Mouse (Mus musculus) E14TG2a.4 (cell line): ENCODE measurements around the gene Ehbp1l1.

ENCODE experiments used
- H3K27me3 ChIP-seq: 2 replicates; pipeline ENCODE4 v1.6.1; 2014; ENCODE audit warnings: low read length, control low read depth; ENCODE audit not compliant: insufficient read depth
- H3K36me3 ChIP-seq: 2 replicates; pipeline ENCODE4 v1.6.1; 2014; ENCODE audit warnings: low read length, control low read depth; ENCODE audit not compliant: insufficient read depth
- H3K4me1 ChIP-seq: replicated peaks from 2 replicates; pipeline ENCODE4 v1.6.1; 2014; ENCODE audit warnings: low read depth, low read length, control low read depth
- H3K4me3 ChIP-seq: replicated peaks from 2 replicates; pipeline ENCODE4 v1.5.1; 2014; ENCODE audit warnings: mild to moderate bottlenecking, low read length
- H3K9me3 ChIP-seq: 2 replicates; pipeline ENCODE4 v1.6.1; 2014; ENCODE audit warnings: low read length, control low read depth
- CTCF ChIP-seq: conservative IDR thresholded peaks from 2 replicates; pipeline ENCODE4 v1.5.1; 2014; ENCODE audit warnings: low read length
- NANOG ChIP-seq: IDR thresholded peaks from 2 replicates; pipeline ENCODE4 v1.6.1; 2014; ENCODE audit warnings: borderline replicate concordance, low read length, mixed read lengths
- POU5F1 ChIP-seq: IDR thresholded peaks from 2 replicates; pipeline ENCODE4 v1.6.1; 2014; ENCODE audit warnings: low read length, borderline replicate concordance

The Ehbp1l1 gene

GRCm38 (mm10) chr19:5740320-5741317 is 14.5 kb upstream of the Ehbp1l1 start, which contains the start of gene Ltbp3:
Gene Ltbp3 (plus strand): TSS chr19:5740904.
- TF ChIP-seq NANOG (no peak), POU5F1 (no peak), CTCF (no peak)
- H3K9me3 ChIP-seq, result no peaks in the 10 kb centered on the region
- peaks cover 70% of the 10 kb centered on the region for H3K27me3 ChIP-seq
- H3K4me1 ChIP-seq, result peaks cover 37% of the 10 kb centered on the region
- H3K4me3 ChIP-seq, result peak within 1 kb of the TSS; percentile 78
- H3K36me3 ChIP-seq, result no peaks in the 10 kb centered on the region

GRCm38 (mm10) chr19:5739446-5739845 is 13.3 kb upstream of the Ehbp1l1 start:
- Histone ChIP-seq H3K36me3 (no peaks in the 10 kb centered on the region), H3K4me1 (peaks cover 30% of the 10 kb centered on the region), H3K9me3 (no peaks in the 10 kb centered on the region), H3K4me3 (no peak overlapping the region), H3K27me3 (peaks cover 64% of the 10 kb centered on the region)
- no peak for TF ChIP-seq POU5F1
- TF ChIP-seq CTCF, result no peak
- TF ChIP-seq NANOG, result no peak

- Histone ChIP-seq H3K36me3 (peaks cover 16% of the 10 kb centered on the region), H3K4me3 (no peak overlapping the region), H3K27me3 (peaks cover 13% of the 10 kb centered on the region), H3K9me3 (no peaks in the 10 kb centered on the region), H3K4me1 (peaks cover 30% of the 10 kb centered on the region)
- TF ChIP-seq POU5F1 (no peak), CTCF (no peak), NANOG (no peak)
Observed at GRCm38 (mm10) chr19:5734325-5734724, 8.2 kb upstream of the Ehbp1l1 start.

GRCm38 (mm10) chr19:5731264-5731978 is 5.3 kb upstream of the Ehbp1l1 start:
- H3K9me3 ChIP-seq, result no peaks in the 10 kb centered on the region
- peak overlapping the region; percentile 97 for H3K4me3 ChIP-seq
- H3K36me3 ChIP-seq, result peaks cover 22% of the 10 kb centered on the region
- peaks cover 26% of the 10 kb centered on the region for H3K27me3 ChIP-seq
- peaks cover 53% of the 10 kb centered on the region for H3K4me1 ChIP-seq
- no peak for TF ChIP-seq NANOG
- no peak for TF ChIP-seq CTCF
- TF ChIP-seq POU5F1, result no peak

- Histone ChIP-seq H3K36me3 (peaks cover 22% of the 10 kb centered on the region), H3K9me3 (no peaks in the 10 kb centered on the region), H3K27me3 (peaks cover 30% of the 10 kb centered on the region), H3K4me1 (peaks cover 60% of the 10 kb centered on the region), H3K4me3 (peak overlapping the region; percentile 97)
- TF ChIP-seq POU5F1 (no peak), NANOG (no peak), CTCF (no peak)
Observed at GRCm38 (mm10) chr19:5730314-5731186, 4.4 kb upstream of the Ehbp1l1 start.

GRCm38 (mm10) chr19:5729444-5729815 is 3.3 kb upstream of the Ehbp1l1 start, which contains the start of gene Fam89b:
Gene Fam89b (minus strand): TSS chr19:5729653.
- no peaks in the 10 kb centered on the region for H3K9me3 ChIP-seq
- peaks cover 36% of the 10 kb centered on the region for H3K27me3 ChIP-seq
- TF ChIP-seq CTCF (no peak), POU5F1 (no peak), NANOG (no peak)
- H3K36me3 ChIP-seq, result peaks cover 22% of the 10 kb centered on the region
- peaks cover 71% of the 10 kb centered on the region for H3K4me1 ChIP-seq
- H3K4me3 ChIP-seq, result peak within 1 kb of the TSS; percentile 97

- peaks cover 42% of the 10 kb centered on the region for H3K27me3 ChIP-seq
- H3K4me1 ChIP-seq, result peaks cover 77% of the 10 kb centered on the region
- TF ChIP-seq NANOG, result no peak
- TF ChIP-seq CTCF, result no peak
- no peak for TF ChIP-seq POU5F1
- peaks cover 22% of the 10 kb centered on the region for H3K36me3 ChIP-seq
- H3K9me3 ChIP-seq, result no peaks in the 10 kb centered on the region
- H3K4me3 ChIP-seq, result peak overlapping the region; percentile 97
Observed at GRCm38 (mm10) chr19:5728631-5729443, 2.7 kb upstream of the Ehbp1l1 start.
